Mouse (Mus musculus): ENCODE measurements around the gene Kansl2. TPM values are rescaled to one million over a fixed set of nuclear protein-coding genes. Genes with fewer than 3 reads are reported as not detected.

The Kansl2 gene
- polyA plus RNA-seq, 1 experiment from 2014 or later: 95.9 TPM

DNA sequence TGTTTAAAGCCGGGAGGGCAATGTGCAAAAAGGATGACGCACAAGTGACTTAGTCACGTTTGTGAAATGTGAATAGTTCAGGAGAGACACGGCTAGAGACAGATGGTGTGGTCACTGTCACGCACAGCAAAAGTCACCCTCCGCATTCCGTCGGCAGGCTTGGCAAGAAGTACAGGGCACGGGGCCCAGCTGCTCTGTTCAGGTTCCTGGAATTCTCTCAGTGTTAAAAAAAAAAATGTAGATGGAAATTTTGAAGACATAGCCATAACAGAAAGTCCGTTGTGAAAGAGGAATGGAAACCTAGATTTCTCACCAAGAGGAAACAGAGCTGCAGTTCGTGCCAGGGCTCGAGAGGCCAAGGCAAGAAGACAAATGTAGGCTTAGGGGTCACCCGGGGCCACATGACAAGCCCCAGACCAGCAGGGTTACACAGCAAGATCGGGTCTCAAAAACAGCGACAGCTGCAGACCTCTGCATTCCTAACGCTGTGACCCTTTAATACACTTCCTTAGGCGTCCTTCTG lies 21.2 kb downstream of the Kansl2 start:
- ATAC-seq (ENCODE audit: insufficient number of reproducible peaks, low FRiP score): no peak
- no peak overlapping the region for H3K27ac ChIP-seq (ENCODE audit: poor library complexity, severe bottlenecking)

GRCm38 (mm10) chr15:98512232-98512631 lies 21.8 kb downstream of the Kansl2 start:
- ATAC-seq (ENCODE audit: insufficient number of reproducible peaks, low FRiP score): no peak
- WGBS: 33% methylated on average over 8 of the region's 8 CpGs

More for the DNA sequence above, 21.2 kb downstream of the Kansl2 start:
- peaks cover 5% of the 10 kb centered on the region for H3K36me3 ChIP-seq
- WGBS: 31% methylated on average over 17 of the region's 17 CpGs
- peaks cover 23% of the 10 kb centered on the region for H3K4me1 ChIP-seq (replicated peaks)
- H3K4me3 ChIP-seq: no peak overlapping the region
- no peaks in the 10 kb centered on the region for H3K9me3 ChIP-seq (replicated peaks)
- H3K9ac ChIP-seq: no peak overlapping the region
- no peaks in the 10 kb centered on the region for H3K27me3 ChIP-seq (replicated peaks)
- peak overlapping the region; percentile 35 for H3K4me2 ChIP-seq

DNA sequence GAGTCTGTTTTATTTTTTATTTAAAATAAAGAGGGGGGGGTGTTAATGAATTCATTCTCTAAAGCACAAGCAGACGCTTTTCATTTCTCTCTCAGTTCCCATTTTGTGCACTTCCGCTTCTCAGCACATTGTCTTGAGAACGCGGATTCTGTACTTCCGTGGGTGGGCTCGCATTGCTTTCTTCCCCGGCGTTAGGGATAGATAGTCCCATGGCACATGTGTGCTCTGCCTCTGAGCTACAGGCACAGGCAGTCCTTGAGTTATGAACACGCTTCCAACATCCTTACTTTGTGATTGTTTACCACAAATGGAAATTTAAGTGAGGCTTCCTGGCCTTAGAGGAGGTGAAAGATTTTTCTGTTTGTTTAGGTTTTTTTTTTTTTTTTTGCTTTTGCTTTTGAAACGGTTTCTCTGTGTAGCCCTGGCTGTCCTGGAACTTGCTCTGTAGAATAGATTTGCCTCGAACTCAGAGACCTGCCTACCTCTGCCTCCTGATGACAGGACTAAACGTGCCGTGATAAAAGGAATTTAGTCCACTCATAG lies 22.6 kb downstream of the Kansl2 start:
- no peak for ATAC-seq (ENCODE audit: insufficient number of reproducible peaks, low FRiP score)
- no peaks in the 10 kb centered on the region for H3K9me3 ChIP-seq (replicated peaks)
- no peaks in the 10 kb centered on the region for H3K27me3 ChIP-seq (replicated peaks)
- H3K36me3 ChIP-seq: no peaks in the 10 kb centered on the region
- peaks cover 23% of the 10 kb centered on the region for H3K4me1 ChIP-seq (replicated peaks)
- no peak overlapping the region for H3K4me3 ChIP-seq
- no peak overlapping the region for H3K9ac ChIP-seq
- H3K27ac ChIP-seq (ENCODE audit: poor library complexity, severe bottlenecking): no peak overlapping the region
- 65% methylated on average over 13 of the region's 13 CpGs for WGBS
- H3K4me2 ChIP-seq: peak overlapping the region; percentile 66

More at GRCm38 (mm10) chr15:98512232-98512631, 21.8 kb downstream of the Kansl2 start:
- Histone ChIP-seq H3K4me2 (peak overlapping the region; percentile 35; the same call in 1 of the 2 replicates), H3K4me1 (replicated peaks) (peaks cover 23% of the 10 kb centered on the region), H3K27me3 (replicated peaks) (no peaks in the 10 kb centered on the region), H3K36me3 (no peaks in the 10 kb centered on the region), H3K27ac (ENCODE audit: poor library complexity, severe bottlenecking) (no peak overlapping the region), H3K4me3 (no peak overlapping the region), H3K9me3 (replicated peaks) (no peaks in the 10 kb centered on the region), H3K9ac (no peak overlapping the region)

GRCm38 (mm10) chr15:98510438-98511385 lies 23.4 kb downstream of the Kansl2 start:
- Histone ChIP-seq H3K27me3 (replicated peaks) (no peaks in the 10 kb centered on the region), H3K27ac (ENCODE audit: poor library complexity, severe bottlenecking) (no peak overlapping the region), H3K9me3 (replicated peaks) (no peaks in the 10 kb centered on the region), H3K4me2 (peak overlapping the region; percentile 66), H3K4me1 (replicated peaks) (peaks cover 23% of the 10 kb centered on the region), H3K9ac (no peak overlapping the region), H3K36me3 (no peaks in the 10 kb centered on the region), H3K4me3 (peak overlapping the region; percentile 28)
- ATAC-seq (ENCODE audit: insufficient number of reproducible peaks, low FRiP score): no peak; the same call in 1 of the 2 replicates
- WGBS: 26% methylated on average over 25 of the region's 25 CpGs

DNA sequence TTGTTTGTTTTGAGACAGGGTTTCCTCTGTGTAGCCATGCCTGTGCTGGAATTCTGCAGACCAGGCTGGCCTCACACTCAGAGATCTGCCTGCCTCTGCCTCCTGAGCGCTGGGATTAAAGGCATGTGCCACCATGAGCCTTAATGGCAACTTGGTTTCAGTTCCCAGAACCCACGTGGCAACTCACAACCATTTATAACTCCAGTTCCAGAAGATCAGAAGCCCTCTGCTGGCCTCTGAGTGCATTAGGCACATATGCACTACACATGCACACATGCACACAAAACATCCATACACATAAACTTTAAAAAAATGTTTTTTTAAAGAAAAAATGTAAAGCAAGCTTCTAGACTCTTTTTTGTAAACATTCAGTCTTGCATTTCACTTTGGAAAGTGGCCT lies 24.7 kb downstream of the Kansl2 start:
- H3K4me1 ChIP-seq (replicated peaks): peaks cover 23% of the 10 kb centered on the region
- H3K9me3 ChIP-seq (replicated peaks): no peaks in the 10 kb centered on the region
- no peaks in the 10 kb centered on the region for H3K36me3 ChIP-seq
- H3K27me3 ChIP-seq (replicated peaks): peaks cover 4% of the 10 kb centered on the region
- no peak overlapping the region for H3K4me2 ChIP-seq
- H3K9ac ChIP-seq: no peak overlapping the region
- no peak for ATAC-seq (ENCODE audit: insufficient number of reproducible peaks, low FRiP score)
- 58% methylated on average over 2 of the region's 2 CpGs for WGBS
- H3K27ac ChIP-seq (ENCODE audit: poor library complexity, severe bottlenecking): no peak overlapping the region
- no peak overlapping the region for H3K4me3 ChIP-seq

- no peak overlapping the region for H3K27ac ChIP-seq (ENCODE audit: poor library complexity, severe bottlenecking)
- 80% methylated on average over 5 of the region's 6 CpGs for WGBS
- ATAC-seq (ENCODE audit: insufficient number of reproducible peaks, low FRiP score): no peak
Observed at GRCm38 (mm10) chr15:98507321-98507720, 26.7 kb downstream of the Kansl2 start.

GRCm38 (mm10) chr15:98506253-98506957 lies 27.7 kb downstream of the Kansl2 start:
- Histone ChIP-seq H3K27ac (ENCODE audit: poor library complexity, severe bottlenecking) (no peak overlapping the region), H3K4me3 (no peak overlapping the region), H3K9me3 (replicated peaks) (no peaks in the 10 kb centered on the region), H3K27me3 (replicated peaks) (peaks cover 11% of the 10 kb centered on the region), H3K4me1 (replicated peaks) (0 out of 2 replicates have a peak, but pooled peaks cover 9% of the 10 kb centered on the region), H3K4me2 (no peak overlapping the region), H3K36me3 (no peaks in the 10 kb centered on the region), H3K9ac (no peak overlapping the region)
- WGBS: 77% methylated on average over 9 of the region's 9 CpGs
- ATAC-seq (ENCODE audit: insufficient number of reproducible peaks, low FRiP score): no peak

More at GRCm38 (mm10) chr15:98507321-98507720, 26.7 kb downstream of the Kansl2 start:
- no peak overlapping the region for H3K4me3 ChIP-seq
- H3K4me2 ChIP-seq: no peak overlapping the region
- H3K4me1 ChIP-seq (replicated peaks): peaks cover 13% of the 10 kb centered on the region
- H3K9me3 ChIP-seq (replicated peaks): no peaks in the 10 kb centered on the region
- H3K27me3 ChIP-seq (replicated peaks): peaks cover 11% of the 10 kb centered on the region
- no peak overlapping the region for H3K9ac ChIP-seq
- no peaks in the 10 kb centered on the region for H3K36me3 ChIP-seq

GRCm38 (mm10) chr15:98504514-98504913 lies 29.6 kb downstream of the Kansl2 start:
- 12% methylated on average over 18 of the region's 18 CpGs for WGBS
- Histone ChIP-seq H3K4me1 (replicated peaks) (no peaks in the 10 kb centered on the region), H3K9me3 (replicated peaks) (no peaks in the 10 kb centered on the region), H3K9ac (no peak overlapping the region), H3K4me2 (peak overlapping the region; percentile 24), H3K27ac (ENCODE audit: poor library complexity, severe bottlenecking) (no peak overlapping the region), H3K36me3 (no peaks in the 10 kb centered on the region), H3K4me3 (no peak overlapping the region), H3K27me3 (replicated peaks) (peaks cover 19% of the 10 kb centered on the region)
- no peak for ATAC-seq (ENCODE audit: insufficient number of reproducible peaks, low FRiP score)

DNA sequence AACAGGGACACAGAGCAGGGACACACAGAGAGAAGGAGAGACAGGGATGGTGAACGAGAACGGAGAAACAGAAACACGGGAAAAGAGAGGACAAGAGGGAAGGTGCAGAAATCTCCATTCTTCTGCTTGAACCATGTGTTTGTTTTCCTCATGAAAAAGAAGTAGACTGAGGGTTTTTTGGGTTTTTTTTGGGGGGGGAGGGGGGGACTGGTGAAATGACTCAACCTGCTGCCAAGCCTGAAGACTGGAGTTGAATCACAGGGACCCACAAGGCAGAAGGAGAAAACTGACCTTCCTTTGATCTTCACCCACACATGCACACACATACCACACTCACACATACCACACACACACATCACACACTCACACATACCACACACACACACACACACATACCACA lies 30.7 kb downstream of the Kansl2 start:
- Histone ChIP-seq H3K9ac (no peak overlapping the region), H3K4me2 (no peak overlapping the region), H3K9me3 (replicated peaks) (no peaks in the 10 kb centered on the region), H3K27me3 (replicated peaks) (peaks cover 19% of the 10 kb centered on the region), H3K4me1 (replicated peaks) (no peaks in the 10 kb centered on the region), H3K4me3 (no peak overlapping the region), H3K36me3 (no peaks in the 10 kb centered on the region), H3K27ac (ENCODE audit: poor library complexity, severe bottlenecking) (no peak overlapping the region)
- 86% methylated on average over 3 of the region's 3 CpGs for WGBS
- ATAC-seq (ENCODE audit: insufficient number of reproducible peaks, low FRiP score): no peak

GRCm38 (mm10) chr15:98497631-98498030 lies 36.4 kb downstream of the Kansl2 start:
- H3K4me3 ChIP-seq: no peak overlapping the region
- peaks cover 15% of the 10 kb centered on the region; the same call in 1 of the 2 replicates for H3K27me3 ChIP-seq (replicated peaks)
- no peak overlapping the region for H3K4me2 ChIP-seq
- 79% methylated on average over 17 of the region's 17 CpGs for WGBS
- no peaks in the 10 kb centered on the region for H3K36me3 ChIP-seq
- 0 out of 2 replicates have a peak, but pooled peaks cover 4% of the 10 kb centered on the region for H3K9me3 ChIP-seq (replicated peaks)
- no peak for ATAC-seq (ENCODE audit: insufficient number of reproducible peaks, low FRiP score)
- no peaks in the 10 kb centered on the region for H3K4me1 ChIP-seq (replicated peaks)
- H3K27ac ChIP-seq (ENCODE audit: poor library complexity, severe bottlenecking): no peak overlapping the region
- H3K9ac ChIP-seq: no peak overlapping the region

- Histone ChIP-seq H3K9ac (no peak within 1 kb of the TSS), H3K27me3 (replicated peaks) (no peaks in the 10 kb centered on the region), H3K27ac (ENCODE audit: poor library complexity, severe bottlenecking) (no peak within 1 kb of the TSS), H3K36me3 (no peaks in the 10 kb centered on the region), H3K9me3 (replicated peaks) (peaks cover 7% of the 10 kb centered on the region), H3K4me2 (no peak within 1 kb of the TSS), H3K4me1 (replicated peaks) (no peaks in the 10 kb centered on the region), H3K4me3 (no peak within 1 kb of the TSS)
- no peak for ATAC-seq (ENCODE audit: insufficient number of reproducible peaks, low FRiP score)
- WGBS: 62% methylated on average over 4 of the region's 4 CpGs
Observed at GRCm38 (mm10) chr15:98492102-98492501, 42.0 kb downstream of the Kansl2 start, which contains the start of gene Olfr279. TSS of gene Olfr279 (plus strand) at chr15:98492402.

Data from heart, embryonic 12.5 days (tissue).